Mouse (Mus musculus) B cell, adult 2 months (primary cell): Measurements from ENCODE around the gene Maff.
A peak's percentile ranks its signal among the peaks of the same experiment; 100 is the strongest.

ENCODE experiments used
- DNase-seq, 2 experiments: peaks; one replicate each; pipeline ENCODE4 v3.0.0; 2022

The Maff gene

GRCm38 (mm10) chr15:79366402-79366801 lies 20.0 kb downstream of the Maff start:
- no peak for DNase-seq

- DNase-seq: no peak
These were observed 21.9 kb downstream of the Maff start for GRCm38 (mm10) chr15:79368313-79368811.

- DNase-seq: no peak
These were observed 22.5 kb downstream of the Maff start for GRCm38 (mm10) chr15:79368861-79369440.

- no peak for DNase-seq
These were observed 23.2 kb downstream of the Maff start for GRCm38 (mm10) chr15:79369452-79370280.

GRCm38 (mm10) chr15:79370281-79370843 lies 23.9 kb downstream of the Maff start:
- no peak for DNase-seq

GRCm38 (mm10) chr15:79374760-79375159 lies 28.3 kb downstream of the Maff start:
- DNase-seq: no peak

GRCm38 (mm10) chr15:79377681-79378080 lies 31.3 kb downstream of the Maff start:
- no peak for DNase-seq

- no peak for DNase-seq
These were observed 32.2 kb downstream of the Maff start for GRCm38 (mm10) chr15:79378608-79379007.

- no peak for DNase-seq
These were observed 33.2 kb downstream of the Maff start for GRCm38 (mm10) chr15:79379658-79380057.

GRCm38 (mm10) chr15:79380468-79381444 lies 34.3 kb downstream of the Maff start:
- peak; percentile 81 for DNase-seq

GRCm38 (mm10) chr15:79381644-79382043 lies 35.2 kb downstream of the Maff start:
- no peak for DNase-seq

GRCm38 (mm10) chr15:79387081-79387480 lies 40.7 kb downstream of the Maff start:
- no peak for DNase-seq

- DNase-seq: no peak
These were observed 41.2 kb downstream of the Maff start for GRCm38 (mm10) chr15:79387611-79388010.

GRCm38 (mm10) chr15:79388171-79388570 lies 41.8 kb downstream of the Maff start:
- DNase-seq: no peak

- DNase-seq: no peak
These were observed 44.0 kb downstream of the Maff start for GRCm38 (mm10) chr15:79390434-79390833.

GRCm38 (mm10) chr15:79391447-79392093 lies 45.1 kb downstream of the Maff start:
- DNase-seq: no peak

GRCm38 (mm10) chr15:79392527-79392926 lies 46.1 kb downstream of the Maff start:
- no peak for DNase-seq

- DNase-seq: no peak
These were observed 46.7 kb downstream of the Maff start for GRCm38 (mm10) chr15:79393101-79393500.

- no peak for DNase-seq
These were observed 48.4 kb downstream of the Maff start for GRCm38 (mm10) chr15:79394842-79395241.

- DNase-seq: no peak
These were observed 48.9 kb downstream of the Maff start for GRCm38 (mm10) chr15:79395281-79395680.

GRCm38 (mm10) chr15:79396736-79397135 lies 50.3 kb downstream of the Maff start:
- DNase-seq: peak; percentile 21 to 32
